Mouse (Mus musculus): ENCODE data around the gene Hmgcr.
"Not testable (repeated sequence)": the region's sequence is repeated elsewhere in the genome, so short reads cannot be mapped to it uniquely, and the experiment has no call there.

Gene Hmgcr

GRCm38 (mm10) chr13:96670019-96670405 lies 724 bp downstream of the Hmgcr start:
- DNase-seq: no peak

- no peak for DNase-seq
Measured at GRCm38 (mm10) chr13:96664419-96664974, 6.2 kb downstream of the Hmgcr start.

- DNase-seq: not testable (repeated sequence)
Measured at GRCm38 (mm10) chr13:96663120-96663519, 7.6 kb downstream of the Hmgcr start.

- no peak for DNase-seq
Measured at GRCm38 (mm10) chr13:96660095-96660860, 10.5 kb downstream of the Hmgcr start.

- DNase-seq: no peak
Measured at GRCm38 (mm10) chr13:96658936-96659335, 11.8 kb downstream of the Hmgcr start.

GRCm38 (mm10) chr13:96656673-96657072 lies 14.1 kb downstream of the Hmgcr start:
- DNase-seq: no peak

GRCm38 (mm10) chr13:96653041-96653440 lies 17.7 kb downstream of the Hmgcr start:
- no peak for DNase-seq

GRCm38 (mm10) chr13:96645822-96646221 lies 24.9 kb downstream of the Hmgcr start:
- no peak for DNase-seq

GRCm38 (mm10) chr13:96644168-96644567 lies 26.6 kb downstream of the Hmgcr start:
- no peak for DNase-seq

GRCm38 (mm10) chr13:96630396-96630795 lies 40.3 kb downstream of the Hmgcr start:
- DNase-seq: no peak

GRCm38 (mm10) chr13:96620891-96621290 lies 49.8 kb downstream of the Hmgcr start:
- DNase-seq: no peak

- DNase-seq: no peak
Measured at GRCm38 (mm10) chr13:96614615-96615014, 56.1 kb downstream of the Hmgcr start.

- DNase-seq: no peak
Measured at GRCm38 (mm10) chr13:96604242-96604641, 66.5 kb downstream of the Hmgcr start.

GRCm38 (mm10) chr13:96599182-96599581 lies 71.6 kb downstream of the Hmgcr start:
- DNase-seq: no peak
